Mouse (Mus musculus) embryonic facial prominence, embryonic 15.5 days (tissue): Measurements from ENCODE around the gene Sufu. TPM values are rescaled to one million over a fixed set of nuclear protein-coding genes. Genes with fewer than 3 reads are reported as not detected.

ENCODE experiments used
- ATAC-seq: fragments of 200-750 bp; cut with Nextera tagmentation; 2 replicates; pipeline ENCODE4 v1.8.0; 2017; ENCODE audit warnings: low read depth, moderate TSS enrichment; ENCODE audit not compliant: insufficient number of reproducible peaks, low FRiP score, low TSS enrichment
- H3K27ac ChIP-seq: fragments of 300-500 bp; sonication (generic); replicated peaks from 2 replicates; pipeline ENCODE4 v1.5.1; 2015; ENCODE audit warnings: mild to moderate bottlenecking, inconsistent platforms
- H3K27me3 ChIP-seq: fragments of 300-500 bp; sonication (generic); 2 replicates; pipeline ENCODE4 v1.6.1; 2015; ENCODE audit warnings: inconsistent platforms
- H3K36me3 ChIP-seq: fragments of 300-500 bp; sonication (generic); 2 replicates; pipeline ENCODE4 v1.6.1; 2015; ENCODE audit warnings: mild to moderate bottlenecking, inconsistent platforms
- H3K4me1 ChIP-seq: fragments of 300-500 bp; sonication (generic); 2 replicates; pipeline ENCODE4 v1.6.1; 2015; ENCODE audit warnings: inconsistent platforms
- H3K4me2 ChIP-seq: fragments of 300-500 bp; sonication (generic); replicated peaks from 2 replicates; pipeline ENCODE4 v1.6.1; 2015; ENCODE audit warnings: mild to moderate bottlenecking, inconsistent platforms
- H3K4me3 ChIP-seq: fragments of 300-500 bp; sonication (generic); replicated peaks from 2 replicates; pipeline ENCODE4 v1.5.1; 2015; ENCODE audit warnings: mild to moderate bottlenecking, inconsistent platforms
- H3K9ac ChIP-seq: fragments of 300-500 bp; sonication (generic); 2 replicates; pipeline ENCODE4 v1.6.1; 2015; ENCODE audit warnings: inconsistent platforms
- H3K9me3 ChIP-seq: fragments of 300-500 bp; sonication (generic); replicated peaks from 2 replicates; pipeline ENCODE4 v1.6.1; 2016; ENCODE audit warnings: inconsistent platforms
- WGBS: fragments of 180-500 bp; shearing (Covaris S2); methylation state at CpG from one replicate; pipeline ENCODE4 v1.1.7; 2015; 5-methylcytosine and 5-hydroxymethylcytosine counted together
- polyA plus RNA-seq: library from polyadenylated mRNA; unstranded; fragments of >200 nt; fragmentation: Nextera tagmentation; extraction: Ambion mirVana; gene quantifications from 2 replicates; pipeline ENCODE4 v1.2.1, GENCODE M21; 2015

The Sufu gene
- polyA plus RNA-seq, 1 experiment from 2014 or later, result 38.4 TPM

GRCm38 (mm10) chr19:46434148-46434547, 37.5 kb downstream of the Sufu start:
- 53% methylated on average over 9 of the region's 9 CpGs for WGBS
- no peaks in the 10 kb centered on the region for H3K36me3 ChIP-seq
- H3K27ac ChIP-seq, result peak overlapping the region; percentile 75
- peaks cover 34% of the 10 kb centered on the region for H3K4me1 ChIP-seq
- H3K9me3 ChIP-seq, result no peaks in the 10 kb centered on the region
- H3K4me2 ChIP-seq, result no peak overlapping the region
- no peak overlapping the region for H3K4me3 ChIP-seq
- ATAC-seq, result no peak
- H3K27me3 ChIP-seq, result no peaks in the 10 kb centered on the region
- H3K9ac ChIP-seq, result no peak overlapping the region

GRCm38 (mm10) chr19:46434591-46434990, 37.9 kb downstream of the Sufu start:
- Histone ChIP-seq H3K4me3 (no peak overlapping the region), H3K27me3 (no peaks in the 10 kb centered on the region), H3K36me3 (no peaks in the 10 kb centered on the region), H3K9me3 (no peaks in the 10 kb centered on the region), H3K27ac (peak overlapping the region; percentile 75), H3K9ac (no peak overlapping the region), H3K4me2 (no peak overlapping the region), H3K4me1 (peaks cover 34% of the 10 kb centered on the region)
- ATAC-seq, result no peak
- 45% methylated on average over 9 of the region's 9 CpGs for WGBS

- Histone ChIP-seq H3K4me1 (peaks cover 34% of the 10 kb centered on the region), H3K36me3 (no peaks in the 10 kb centered on the region), H3K27ac (0 out of 2 replicates have a peak overlapping the region, but pooled peaks have one; percentile 19), H3K27me3 (no peaks in the 10 kb centered on the region), H3K9ac (no peak overlapping the region), H3K9me3 (no peaks in the 10 kb centered on the region), H3K4me3 (no peak overlapping the region), H3K4me2 (no peak overlapping the region)
- no peak for ATAC-seq
- 9% methylated on average over 7 of the region's 7 CpGs for WGBS
These were observed 38.8 kb downstream of the Sufu start for GRCm38 (mm10) chr19:46435492-46435891.

- H3K27me3 ChIP-seq, result no peaks in the 10 kb centered on the region
- 36% methylated on average over 6 of the region's 6 CpGs for WGBS
- H3K36me3 ChIP-seq, result no peaks in the 10 kb centered on the region
- H3K27ac ChIP-seq, result peak overlapping the region; percentile 65
- H3K9ac ChIP-seq, result no peak overlapping the region
- H3K4me3 ChIP-seq, result no peak overlapping the region
- H3K4me2 ChIP-seq, result no peak overlapping the region
- no peaks in the 10 kb centered on the region for H3K9me3 ChIP-seq
- peaks cover 30% of the 10 kb centered on the region for H3K4me1 ChIP-seq
- no peak for ATAC-seq
These were observed 46.8 kb downstream of the Sufu start for GRCm38 (mm10) chr19:46443509-46443908.

- Histone ChIP-seq H3K4me2 (no peak overlapping the region), H3K9ac (no peak overlapping the region), H3K36me3 (no peaks in the 10 kb centered on the region), H3K27ac (peak overlapping the region; percentile 65), H3K4me1 (peaks cover 36% of the 10 kb centered on the region), H3K4me3 (no peak overlapping the region), H3K27me3 (no peaks in the 10 kb centered on the region), H3K9me3 (no peaks in the 10 kb centered on the region)
- 4% methylated on average over 6 of the region's 6 CpGs for WGBS
- peak; percentile 73 for ATAC-seq
These were observed 47.5 kb downstream of the Sufu start for GRCm38 (mm10) chr19:46444209-46444608.

DNA sequence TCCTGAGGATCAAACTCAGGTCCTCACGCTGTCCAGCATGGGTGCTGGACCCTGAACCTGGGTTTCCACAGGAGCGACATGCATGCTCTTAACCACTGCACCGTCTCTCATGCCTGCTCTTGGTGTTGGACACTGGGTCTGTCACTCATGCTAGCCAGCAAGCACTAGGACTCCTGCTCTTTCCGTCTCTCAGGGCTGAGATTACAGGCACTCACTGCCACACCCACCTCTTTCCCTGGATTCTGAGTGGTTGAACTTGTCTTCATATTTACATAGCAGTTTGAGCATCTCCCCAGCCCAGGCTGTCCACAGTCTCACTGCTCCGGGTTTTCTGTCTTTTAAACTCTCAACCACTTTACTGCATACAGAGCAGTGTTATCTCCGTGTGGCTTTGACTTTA, 48.9 kb downstream of the Sufu start:
- H3K36me3 ChIP-seq, result peaks cover 5% of the 10 kb centered on the region; the same call in 1 of the 2 replicates
- no peak overlapping the region for H3K4me3 ChIP-seq
- no peaks in the 10 kb centered on the region for H3K9me3 ChIP-seq
- ATAC-seq, result no peak
- H3K27ac ChIP-seq, result no peak overlapping the region
- no peak overlapping the region for H3K4me2 ChIP-seq
- peaks cover 36% of the 10 kb centered on the region for H3K4me1 ChIP-seq
- H3K27me3 ChIP-seq, result no peaks in the 10 kb centered on the region
- WGBS, result 46% methylated on average over 6 of the region's 6 CpGs
- no peak overlapping the region for H3K9ac ChIP-seq

DNA sequence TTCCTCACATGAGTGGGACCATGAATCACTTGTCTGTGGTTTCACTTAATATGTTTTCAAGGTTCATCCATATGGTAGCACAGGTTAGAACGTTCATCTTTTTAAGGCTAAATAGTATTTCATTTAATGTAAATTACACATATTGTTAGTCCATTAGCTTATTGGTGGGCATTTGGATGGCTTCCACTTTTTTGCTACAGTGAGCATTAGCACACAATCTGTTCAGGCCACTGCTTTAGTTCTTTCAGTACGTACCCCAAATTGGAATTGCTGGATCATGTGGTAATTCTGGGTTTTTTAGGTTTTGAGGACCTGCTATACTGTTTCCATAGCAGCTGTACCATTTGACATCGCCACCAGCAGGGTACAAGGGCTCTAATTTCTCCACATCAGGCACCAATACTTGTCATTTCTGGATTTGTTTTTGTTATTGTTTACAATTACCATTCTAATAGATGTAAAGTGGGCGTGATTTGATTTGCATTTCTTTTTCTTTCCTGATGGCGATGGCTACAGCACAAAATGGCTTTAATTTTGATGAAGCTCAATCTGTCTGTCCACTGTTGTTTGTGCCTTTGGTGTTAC, 49.8 kb downstream of the Sufu start:
- 88% methylated on average over 5 of the region's 5 CpGs for WGBS
- peaks cover 36% of the 10 kb centered on the region for H3K4me1 ChIP-seq
- ATAC-seq, result no peak

GRCm38 (mm10) chr19:46447110-46447509, 50.4 kb downstream of the Sufu start:
- Histone ChIP-seq H3K9ac (no peak overlapping the region), H3K27me3 (no peaks in the 10 kb centered on the region), H3K36me3 (peaks cover 15% of the 10 kb centered on the region), H3K27ac (peak overlapping the region; percentile 88), H3K4me3 (no peak overlapping the region), H3K4me2 (no peak overlapping the region), H3K9me3 (no peaks in the 10 kb centered on the region), H3K4me1 (peaks cover 38% of the 10 kb centered on the region)
- WGBS, result 46% methylated on average over 7 of the region's 7 CpGs
- no peak for ATAC-seq

More for the DNA sequence above, 49.8 kb downstream of the Sufu start:
- Histone ChIP-seq H3K4me2 (no peak overlapping the region), H3K9me3 (no peaks in the 10 kb centered on the region), H3K27me3 (no peaks in the 10 kb centered on the region), H3K9ac (no peak overlapping the region), H3K4me3 (no peak overlapping the region), H3K36me3 (peaks cover 13% of the 10 kb centered on the region), H3K27ac (peak overlapping the region; percentile 88; the same call in 1 of the 2 replicates)

- Histone ChIP-seq H3K9ac (no peak overlapping the region), H3K27ac (peak overlapping the region; percentile 88), H3K4me2 (peak overlapping the region; percentile 12; the same call in 1 of the 2 replicates), H3K36me3 (peaks cover 16% of the 10 kb centered on the region), H3K4me1 (peaks cover 45% of the 10 kb centered on the region), H3K4me3 (no peak overlapping the region), H3K27me3 (no peaks in the 10 kb centered on the region), H3K9me3 (no peaks in the 10 kb centered on the region)
- ATAC-seq, result peak; percentile 63
- 10% methylated on average over 6 of the region's 6 CpGs for WGBS
These were observed 51.2 kb downstream of the Sufu start for GRCm38 (mm10) chr19:46447911-46448310.

DNA sequence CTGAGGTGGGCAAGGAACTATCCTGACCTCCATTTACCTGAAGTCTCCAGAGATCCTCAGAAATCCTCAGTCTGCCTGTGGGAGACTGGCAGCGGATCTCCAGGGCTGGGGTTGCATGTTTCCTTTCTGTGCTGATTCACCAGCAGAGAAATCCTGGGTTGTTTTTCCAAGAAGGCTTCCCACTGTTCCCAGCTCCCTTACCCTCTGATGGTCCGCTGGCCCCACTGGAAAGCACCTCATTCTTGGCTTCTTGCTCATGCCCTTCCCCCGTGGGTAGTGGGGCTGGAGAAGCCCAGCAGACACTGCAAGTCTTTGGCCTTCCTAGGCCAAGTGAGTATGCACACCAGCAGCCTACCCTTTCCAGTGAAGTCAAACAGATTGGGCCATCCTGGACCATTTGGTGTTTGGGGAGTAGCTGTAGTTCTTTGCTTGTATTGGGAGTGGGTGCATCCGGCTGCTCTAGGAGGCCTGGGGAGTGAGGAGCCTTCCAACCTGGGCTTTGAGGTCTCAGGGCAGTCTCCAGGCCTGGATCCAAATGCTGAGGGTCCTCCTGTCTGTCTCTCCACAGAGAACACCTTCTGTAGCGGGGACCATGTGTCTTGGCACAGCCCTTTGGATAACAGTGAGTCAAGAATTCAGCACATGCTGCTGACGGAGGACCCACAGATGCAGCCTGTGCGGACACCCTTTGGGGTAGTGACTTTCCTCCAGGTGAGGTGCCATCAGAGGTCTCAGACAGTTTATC, 52.7 kb downstream of the Sufu start:
- Histone ChIP-seq H3K27ac (no peak overlapping the region), H3K4me1 (peaks cover 42% of the 10 kb centered on the region), H3K27me3 (no peaks in the 10 kb centered on the region), H3K36me3 (peaks cover 25% of the 10 kb centered on the region), H3K4me2 (no peak overlapping the region), H3K9me3 (no peaks in the 10 kb centered on the region), H3K4me3 (no peak overlapping the region), H3K9ac (no peak overlapping the region)
- ATAC-seq, result no peak
- WGBS, result 83% methylated on average over 7 of the region's 7 CpGs

GRCm38 (mm10) chr19:46452052-46452827, 55.5 kb downstream of the Sufu start:
- H3K27ac ChIP-seq, result peak overlapping the region; percentile 39; the same call in 1 of the 2 replicates
- no peaks in the 10 kb centered on the region for H3K27me3 ChIP-seq
- no peak overlapping the region for H3K9ac ChIP-seq
- H3K36me3 ChIP-seq, result peaks cover 39% of the 10 kb centered on the region
- WGBS, result 30% methylated on average over 10 of the region's 10 CpGs
- no peak overlapping the region for H3K4me3 ChIP-seq
- no peak for ATAC-seq
- H3K4me1 ChIP-seq, result peaks cover 54% of the 10 kb centered on the region
- no peak overlapping the region for H3K4me2 ChIP-seq
- H3K9me3 ChIP-seq, result no peaks in the 10 kb centered on the region
